Mouse (Mus musculus) liver, embryonic 15.5 days (tissue): ENCODE results near the gene Abca7. TPM values are rescaled to one million over a fixed set of nuclear protein-coding genes. Genes with fewer than 3 reads are reported as not detected.

Experiments used
- ATAC-seq: fragments of 200-750 bp; cut with Nextera tagmentation; 2 replicates; pipeline ENCODE4 v1.8.0; 2017; ENCODE audit warnings: moderate number of reproducible peaks, mild to moderate bottlenecking, moderate library complexity; ENCODE audit not compliant: insufficient read depth
- H3K27ac ChIP-seq: fragments of 300-500 bp; sonication (generic); replicated peaks from 2 replicates; pipeline ENCODE4 v1.5.1; 2015; ENCODE audit warnings: mild to moderate bottlenecking, inconsistent platforms
- H3K27me3 ChIP-seq: fragments of 300-500 bp; sonication (generic); 2 replicates; pipeline ENCODE4 v1.6.1; 2015; ENCODE audit warnings: mild to moderate bottlenecking, inconsistent platforms
- H3K36me3 ChIP-seq: fragments of 300-500 bp; sonication (generic); replicated peaks from 2 replicates; pipeline ENCODE4 v1.6.1; 2015; ENCODE audit warnings: moderate library complexity, mild to moderate bottlenecking, inconsistent platforms
- H3K4me1 ChIP-seq: fragments of 300-500 bp; sonication (generic); replicated peaks from 2 replicates; pipeline ENCODE4 v1.6.1; 2015; ENCODE audit warnings: inconsistent platforms
- H3K4me2 ChIP-seq: fragments of 300-500 bp; sonication (generic); 2 replicates; pipeline ENCODE4 v1.6.1; 2015; ENCODE audit warnings: moderate library complexity, mild to moderate bottlenecking, inconsistent platforms
- H3K4me3 ChIP-seq: fragments of 300-500 bp; sonication (generic); replicated peaks from 2 replicates; pipeline ENCODE4 v1.5.1; 2015; ENCODE audit warnings: mild to moderate bottlenecking, inconsistent platforms
- H3K9ac ChIP-seq: fragments of 300-500 bp; sonication (generic); 2 replicates; pipeline ENCODE4 v1.6.1; 2015; ENCODE audit warnings: moderate library complexity, mild to moderate bottlenecking, inconsistent platforms
- H3K9me3 ChIP-seq: fragments of 300-500 bp; sonication (generic); replicated peaks from 2 replicates; pipeline ENCODE4 v1.6.1; 2016; ENCODE audit warnings: inconsistent platforms
- WGBS: fragments of 180-500 bp; shearing (Covaris S2); methylation state at CpG from one replicate; pipeline ENCODE4 v1.1.7; 2015; ENCODE audit warnings: mixed read lengths; ENCODE audit not compliant: insufficient replicate concordance; 5-methylcytosine and 5-hydroxymethylcytosine counted together
- polyA plus RNA-seq: library from polyadenylated mRNA; unstranded; fragments of >200 nt; fragmentation: Nextera tagmentation; extraction: Ambion mirVana; gene quantifications from 2 replicates; pipeline ENCODE4 v1.2.1, GENCODE M21; 2015

Gene Abca7
- polyA plus RNA-seq, 1 experiment from 2014 or later, result 7.5 TPM

- under 1% methylated on average over 61 of the region's 61 CpGs for WGBS
- ATAC-seq, result peak; percentile 92
Observed at GRCm38 (mm10) chr10:79959847-79960601, 36.3 kb upstream of the Abca7 start, which contains the start of gene Wdr18. Gene Wdr18, plus strand, starts transcription at chr10:79960152.

DNA sequence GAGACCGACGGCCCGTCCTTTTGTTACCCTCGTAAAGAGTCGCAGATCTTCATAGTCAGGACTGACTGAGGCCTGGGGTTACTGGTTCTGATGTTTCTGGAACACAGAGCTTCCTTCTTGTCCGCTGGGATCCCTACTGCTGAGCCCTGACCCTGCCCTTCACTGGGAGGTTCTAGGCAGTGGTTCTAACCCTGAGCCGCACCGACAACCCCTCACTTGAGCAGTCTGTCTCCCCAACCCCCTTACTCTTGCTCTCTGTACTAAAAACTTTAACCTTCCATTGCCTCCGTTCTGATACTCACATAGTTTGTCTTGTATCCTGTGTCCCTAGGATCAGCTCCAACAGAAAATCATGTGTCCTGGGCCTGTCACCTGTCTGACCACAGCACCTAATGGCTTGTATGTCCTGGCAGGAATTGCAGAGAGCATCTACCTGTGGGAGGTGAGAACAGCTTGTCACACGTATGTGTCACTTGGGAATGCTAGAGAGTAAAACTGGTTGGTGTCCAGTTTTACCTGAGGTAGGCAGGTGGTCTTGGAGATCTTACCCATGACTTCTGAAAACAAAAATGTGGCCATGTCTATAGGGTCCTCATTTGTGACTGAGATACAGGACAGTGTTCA lies 35.5 kb upstream of the Abca7 start:
- Histone ChIP-seq H3K4me3 (peak overlapping the region; percentile 85), H3K9ac (peak overlapping the region; percentile 77), H3K9me3 (no peaks in the 10 kb centered on the region), H3K27ac (peak overlapping the region; percentile 64), H3K27me3 (no peaks in the 10 kb centered on the region), H3K4me2 (peak overlapping the region; percentile 92), H3K4me1 (peaks cover 39% of the 10 kb centered on the region), H3K36me3 (peaks cover 43% of the 10 kb centered on the region)
- 10% methylated on average over 10 of the region's 10 CpGs for WGBS
- no peak for ATAC-seq

More at GRCm38 (mm10) chr10:79959847-79960601, 36.3 kb upstream of the Abca7 start, which contains the start of gene Wdr18:
- peak within 1 kb of the TSS; percentile 85 for H3K4me3 ChIP-seq
- H3K9me3 ChIP-seq, result no peaks in the 10 kb centered on the region
- H3K27ac ChIP-seq, result peak within 1 kb of the TSS; percentile 64
- peak within 1 kb of the TSS; percentile 77 for H3K9ac ChIP-seq
- H3K36me3 ChIP-seq, result peaks cover 35% of the 10 kb centered on the region
- no peaks in the 10 kb centered on the region for H3K27me3 ChIP-seq
- H3K4me1 ChIP-seq, result peaks cover 39% of the 10 kb centered on the region
- H3K4me2 ChIP-seq, result peak within 1 kb of the TSS; percentile 92

DNA sequence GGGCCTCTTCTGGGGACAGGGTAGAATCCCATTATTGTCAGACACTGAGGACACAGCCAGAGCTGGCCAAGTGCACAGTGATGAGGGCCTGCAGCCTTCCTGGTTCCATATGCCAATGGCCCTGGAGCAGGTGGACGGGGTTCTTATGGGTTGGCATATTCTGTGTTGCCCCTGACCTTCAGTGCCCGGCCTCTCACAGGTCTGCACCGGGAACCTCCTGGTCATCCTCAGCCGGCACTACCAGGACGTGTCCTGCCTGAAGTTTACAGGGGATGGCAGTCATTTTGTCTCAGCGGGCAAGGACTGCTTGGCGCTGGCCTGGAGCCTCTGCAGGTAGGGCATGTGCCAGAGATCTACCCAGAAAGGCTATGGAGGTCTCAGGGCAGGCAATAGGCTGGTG lies 31.6 kb upstream of the Abca7 start:
- ATAC-seq, result no peak
- H3K4me3 ChIP-seq, result no peak overlapping the region
- WGBS, result 86% methylated on average over 7 of the region's 7 CpGs
- peaks cover 67% of the 10 kb centered on the region for H3K36me3 ChIP-seq
- no peaks in the 10 kb centered on the region for H3K9me3 ChIP-seq
- peaks cover 18% of the 10 kb centered on the region for H3K4me1 ChIP-seq
- H3K4me2 ChIP-seq, result no peak overlapping the region
- H3K27me3 ChIP-seq, result peaks cover 10% of the 10 kb centered on the region
- H3K9ac ChIP-seq, result no peak overlapping the region
- H3K27ac ChIP-seq, result no peak overlapping the region

GRCm38 (mm10) chr10:79965325-79965724 lies 31.0 kb upstream of the Abca7 start:
- no peak overlapping the region for H3K9ac ChIP-seq
- 68% methylated on average over 5 of the region's 5 CpGs for WGBS
- no peak overlapping the region for H3K4me3 ChIP-seq
- no peak overlapping the region for H3K4me2 ChIP-seq
- H3K9me3 ChIP-seq, result no peaks in the 10 kb centered on the region
- peaks cover 16% of the 10 kb centered on the region for H3K27me3 ChIP-seq
- no peak overlapping the region for H3K27ac ChIP-seq
- H3K36me3 ChIP-seq, result peaks cover 67% of the 10 kb centered on the region
- ATAC-seq, result no peak
- H3K4me1 ChIP-seq, result peaks cover 14% of the 10 kb centered on the region

DNA sequence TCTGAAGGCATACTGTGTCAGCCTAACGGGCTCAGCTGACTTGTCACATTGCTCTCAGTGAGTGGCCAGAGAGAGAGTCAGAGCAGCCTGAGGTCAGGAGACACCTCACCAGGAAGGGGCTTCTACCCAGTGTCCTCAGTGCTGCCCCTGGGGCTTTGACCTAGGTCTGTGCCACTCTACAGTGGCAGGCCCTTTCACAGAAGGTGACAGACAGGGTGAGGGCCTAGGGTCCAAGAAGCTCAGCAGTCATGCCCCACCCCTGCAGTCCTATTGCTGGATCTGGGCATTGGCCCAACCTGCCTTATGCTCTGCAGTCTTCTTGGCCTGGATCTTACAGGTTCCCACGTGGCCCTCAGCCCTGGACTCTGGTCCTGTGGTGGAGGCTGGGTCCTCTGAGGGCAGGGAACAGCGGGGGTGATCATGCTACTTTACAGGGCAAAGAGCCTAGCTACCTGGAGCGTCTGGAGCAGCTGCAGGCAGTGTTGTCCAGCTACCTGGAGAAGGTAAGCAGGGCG lies 29.4 kb upstream of the Abca7 start:
- H3K4me1 ChIP-seq, result 0 out of 2 replicates have a peak, but pooled peaks cover 5% of the 10 kb centered on the region
- no peak overlapping the region for H3K4me3 ChIP-seq
- peaks cover 32% of the 10 kb centered on the region for H3K27me3 ChIP-seq
- 72% methylated on average over 5 of the region's 5 CpGs for WGBS
- no peaks in the 10 kb centered on the region for H3K9me3 ChIP-seq
- H3K4me2 ChIP-seq, result no peak overlapping the region
- no peak overlapping the region for H3K9ac ChIP-seq
- H3K27ac ChIP-seq, result no peak overlapping the region
- H3K36me3 ChIP-seq, result peaks cover 60% of the 10 kb centered on the region
- ATAC-seq, result no peak

GRCm38 (mm10) chr10:79968181-79968580 lies 28.1 kb upstream of the Abca7 start:
- no peak for ATAC-seq
- Histone ChIP-seq H3K36me3 (peaks cover 47% of the 10 kb centered on the region), H3K27me3 (peaks cover 45% of the 10 kb centered on the region), H3K4me1 (peaks cover 5% of the 10 kb centered on the region; the same call in 1 of the 2 replicates), H3K4me2 (no peak overlapping the region), H3K4me3 (no peak overlapping the region), H3K9me3 (no peaks in the 10 kb centered on the region), H3K9ac (no peak overlapping the region), H3K27ac (no peak overlapping the region)
- 70% methylated on average over 1 of the region's 1 CpGs for WGBS

DNA sequence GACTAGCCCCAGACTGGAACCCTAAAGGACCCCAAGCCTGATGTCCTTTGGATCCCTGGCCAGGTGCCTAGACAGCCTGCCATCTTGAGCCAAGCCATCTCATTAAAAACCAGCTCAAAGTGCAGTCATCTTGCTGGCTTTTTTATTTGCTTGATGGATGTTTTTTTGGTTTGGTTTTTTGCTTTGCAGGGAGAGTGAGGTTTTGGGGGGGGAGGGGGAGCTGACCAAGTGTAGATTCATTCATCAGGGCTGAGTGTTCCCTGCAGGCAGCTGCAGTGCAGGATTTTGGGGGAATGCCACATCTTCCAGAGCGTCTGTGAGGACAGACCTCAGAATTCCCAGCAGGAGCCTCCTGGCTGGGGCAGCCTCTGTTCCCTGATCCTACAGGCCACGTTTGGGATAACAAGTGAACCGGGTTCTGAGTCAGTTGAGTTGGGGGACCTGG lies 27.1 kb upstream of the Abca7 start:
- no peak for ATAC-seq
- no peak overlapping the region for H3K27ac ChIP-seq
- no peak overlapping the region for H3K9ac ChIP-seq
- H3K4me3 ChIP-seq, result no peak overlapping the region
- no peak overlapping the region for H3K4me2 ChIP-seq
- H3K9me3 ChIP-seq, result no peaks in the 10 kb centered on the region
- peaks cover 5% of the 10 kb centered on the region; the same call in 1 of the 2 replicates for H3K4me1 ChIP-seq
- 27% methylated on average over 3 of the region's 3 CpGs for WGBS
- peaks cover 39% of the 10 kb centered on the region for H3K36me3 ChIP-seq
- H3K27me3 ChIP-seq, result peaks cover 53% of the 10 kb centered on the region

DNA sequence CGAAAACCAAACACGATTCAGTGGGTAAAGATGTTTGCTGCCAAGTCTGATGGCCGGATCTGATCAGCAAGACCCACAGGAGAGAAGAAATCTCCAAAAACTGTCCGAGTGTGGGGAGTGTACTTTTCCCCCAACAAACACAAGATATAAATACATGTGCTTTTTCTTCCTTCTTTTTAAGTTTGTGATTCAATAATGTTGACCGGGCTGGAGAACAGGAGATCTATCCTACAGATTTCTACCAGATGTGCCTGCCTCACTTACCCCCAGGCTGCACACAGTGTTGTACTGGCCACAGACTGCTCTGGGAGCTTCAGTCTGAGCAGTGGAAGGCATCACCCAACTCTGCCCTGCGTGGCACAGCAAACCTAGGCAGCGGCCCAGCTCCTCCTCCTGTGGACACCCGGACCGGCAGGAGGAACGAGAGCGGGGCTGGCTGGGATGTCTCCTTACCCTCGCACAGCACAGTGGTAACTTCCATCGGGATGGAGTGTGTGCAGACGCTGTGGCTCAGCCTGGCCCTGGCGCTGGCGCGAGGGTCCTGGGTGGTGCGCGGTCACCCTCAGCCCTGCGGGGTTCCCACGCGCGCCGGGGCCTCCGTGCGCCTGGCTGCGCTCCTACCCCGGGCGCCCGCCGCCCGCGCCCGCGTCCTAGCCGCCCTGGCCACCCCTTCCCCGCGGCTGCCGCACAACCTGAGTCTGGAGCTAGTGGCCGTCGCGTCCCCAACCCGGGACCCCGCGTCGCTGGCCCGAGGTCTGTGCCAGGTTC lies 25.7 kb upstream of the Abca7 start, which contains the start of gene Grin3b:
Gene Grin3b, plus strand, starts transcription at position 301 of the 768 bp plus-strand sequence.
- H3K27me3 ChIP-seq, result peaks cover 53% of the 10 kb centered on the region
- H3K27ac ChIP-seq, result no peak within 1 kb of the TSS
- H3K9ac ChIP-seq, result no peak within 1 kb of the TSS
- H3K4me2 ChIP-seq, result peak within 1 kb of the TSS; percentile 44
- H3K4me3 ChIP-seq, result peak within 1 kb of the TSS; percentile 14
- H3K9me3 ChIP-seq, result no peaks in the 10 kb centered on the region
- H3K36me3 ChIP-seq, result peaks cover 33% of the 10 kb centered on the region
- WGBS, result 7% methylated on average over 46 of the region's 47 CpGs
- peaks cover 5% of the 10 kb centered on the region; the same call in 1 of the 2 replicates for H3K4me1 ChIP-seq
- ATAC-seq, result no peak

GRCm38 (mm10) chr10:79971183-79971497 lies 25.2 kb upstream of the Abca7 start:
- peak overlapping the region; percentile 14 for H3K4me3 ChIP-seq
- H3K4me2 ChIP-seq, result peak overlapping the region; percentile 44
- H3K4me1 ChIP-seq, result peaks cover 5% of the 10 kb centered on the region; the same call in 1 of the 2 replicates
- H3K9ac ChIP-seq, result no peak overlapping the region
- WGBS, result 5% methylated on average over 21 of the region's 21 CpGs
- H3K27ac ChIP-seq, result no peak overlapping the region
- H3K36me3 ChIP-seq, result peaks cover 33% of the 10 kb centered on the region
- peaks cover 1% of the 10 kb centered on the region for H3K9me3 ChIP-seq
- peaks cover 53% of the 10 kb centered on the region for H3K27me3 ChIP-seq
- ATAC-seq, result no peak

DNA sequence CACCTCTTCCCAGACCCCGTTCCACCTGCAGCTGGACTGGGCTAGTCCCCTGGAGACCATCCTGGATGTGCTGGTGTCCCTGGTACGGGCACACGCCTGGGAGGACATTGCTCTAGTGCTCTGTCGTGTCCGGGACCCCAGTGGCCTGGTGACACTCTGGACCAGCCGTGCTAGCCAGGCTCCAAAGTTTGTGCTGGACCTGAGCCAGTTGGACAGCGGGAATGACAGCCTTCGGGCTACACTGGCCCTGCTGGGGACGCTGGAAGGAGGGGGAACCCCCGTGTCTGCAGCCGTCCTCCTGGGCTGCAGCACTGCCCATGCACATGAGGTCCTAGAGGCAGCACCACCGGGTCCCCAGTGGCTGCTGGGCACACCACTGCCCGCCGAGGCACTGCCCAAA lies 23.5 kb upstream of the Abca7 start:
- Histone ChIP-seq H3K9ac (no peak overlapping the region), H3K27me3 (peaks cover 53% of the 10 kb centered on the region), H3K4me1 (peaks cover 5% of the 10 kb centered on the region; the same call in 1 of the 2 replicates), H3K36me3 (peaks cover 33% of the 10 kb centered on the region), H3K4me2 (no peak overlapping the region), H3K9me3 (peaks cover 18% of the 10 kb centered on the region), H3K27ac (no peak overlapping the region), H3K4me3 (no peak overlapping the region)
- 53% methylated on average over 14 of the region's 14 CpGs for WGBS
- no peak for ATAC-seq
